Mouse (Mus musculus) intestine, embryonic 16.5 days (tissue): ENCODE measurements around the gene Scgb1b15. TPM values are rescaled to one million over a fixed set of nuclear protein-coding genes. Genes with fewer than 3 reads are reported as not detected.
"Not testable (repeated sequence)": the region's sequence is repeated elsewhere in the genome, so short reads cannot be mapped to it uniquely, and the experiment has no call there.

Experiments
- ATAC-seq: fragments of 200-750 bp; cut with Nextera tagmentation; 2 replicates; pipeline ENCODE4 v1.8.0; 2017; ENCODE audit warnings: moderate TSS enrichment, moderate library complexity
- H3K27ac ChIP-seq: fragments of 300-500 bp; sonication (generic); 2 replicates; pipeline ENCODE4 v1.5.1; 2014; ENCODE audit warnings: mild to moderate bottlenecking, low read length
- H3K27me3 ChIP-seq: fragments of 300-500 bp; sonication (generic); replicated peaks from 2 replicates; pipeline ENCODE4 v1.6.1; 2014; ENCODE audit warnings: low read length, control low read depth, mixed read lengths; ENCODE audit not compliant: control insufficient read depth, insufficient read depth
- H3K36me3 ChIP-seq: fragments of 300-500 bp; sonication (generic); 2 replicates; pipeline ENCODE4 v1.6.1; 2014; ENCODE audit warnings: low read length, control low read depth; ENCODE audit not compliant: control insufficient read depth, insufficient read depth
- H3K4me1 ChIP-seq: fragments of 300-500 bp; sonication (generic); 2 replicates; pipeline ENCODE4 v1.6.1; 2014; ENCODE audit warnings: low read length, control low read depth, mixed read lengths; ENCODE audit not compliant: control insufficient read depth, insufficient read depth
- H3K4me2 ChIP-seq: fragments of 300-500 bp; sonication (generic); 2 replicates; pipeline ENCODE4 v1.6.1; 2014; ENCODE audit warnings: low read depth, low read length, control low read depth
- H3K4me3 ChIP-seq: fragments of 300-500 bp; sonication (generic); 2 replicates; pipeline ENCODE4 v1.5.1; 2014; ENCODE audit warnings: mild to moderate bottlenecking, low read length
- H3K9ac ChIP-seq: fragments of 300-500 bp; sonication (generic); 2 replicates; pipeline ENCODE4 v1.6.1; 2014; ENCODE audit warnings: low read depth, low read length
- H3K9me3 ChIP-seq: fragments of 300-500 bp; sonication (generic); 2 replicates; pipeline ENCODE4 v1.6.1; 2016; ENCODE audit warnings: low read length, control low read depth; ENCODE audit not compliant: control insufficient read depth
- polyA plus RNA-seq: library from polyadenylated mRNA; unstranded; fragments of >200 nt; fragmentation: Nextera tagmentation; extraction: Ambion mirVana; gene quantifications from 2 replicates; pipeline ENCODE4 v1.2.1, GENCODE M21; 2015

The Scgb1b15 gene
- polyA plus RNA-seq = not detected in 2 replicates

DNA sequence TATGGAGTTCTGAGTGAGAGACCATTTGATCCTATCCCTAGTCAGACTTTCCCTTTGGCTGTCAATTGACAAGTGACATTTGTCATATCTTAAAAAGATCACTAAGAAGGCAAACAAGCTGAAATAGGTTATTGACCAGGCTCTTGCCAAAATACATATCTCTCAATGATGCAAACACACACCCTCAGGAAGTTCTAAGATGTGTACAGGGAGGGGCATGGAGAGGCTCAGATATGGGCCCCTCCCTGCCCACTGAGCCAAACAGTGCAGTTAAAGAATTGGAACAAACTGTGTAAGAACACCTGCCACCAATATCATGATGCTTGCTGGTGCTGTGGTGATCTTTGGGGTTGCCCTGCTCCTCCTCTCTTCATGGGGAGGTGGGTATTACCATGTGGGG, at the start of gene Scgb1b15:
Gene Scgb1b15, plus strand, starts transcription at position 301 of the 400 bp plus-strand sequence.
- not testable (repeated sequence) for H3K9me3 ChIP-seq, H3K4me1 ChIP-seq, H3K4me3 ChIP-seq, H3K9ac ChIP-seq, H3K27ac ChIP-seq, ATAC-seq, H3K4me2 ChIP-seq, H3K27me3 ChIP-seq, H3K36me3 ChIP-seq

DNA sequence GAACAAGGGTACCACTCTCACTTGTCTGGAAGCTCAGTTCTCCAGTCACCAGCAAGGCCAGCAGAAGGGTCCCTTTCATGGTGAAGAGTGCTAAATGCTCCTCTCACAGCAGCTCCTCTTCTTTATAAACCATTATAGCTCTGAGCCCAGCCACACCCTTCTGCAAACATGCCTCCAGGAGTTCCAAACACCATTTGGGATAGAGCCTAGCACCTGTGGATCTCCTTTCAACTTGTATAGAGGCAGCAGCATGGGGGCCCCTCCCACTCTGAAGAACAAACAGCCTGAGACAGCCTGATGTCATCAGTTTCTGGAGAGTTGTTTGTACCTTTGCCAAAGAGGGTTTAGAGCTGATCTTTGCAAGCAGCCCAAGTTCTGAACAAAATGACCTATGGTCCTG, 6.8 kb upstream of the Scgb1b15 start, which contains the start of gene Scgb2b15:
Gene Scgb2b15, minus strand, starts transcription at position 101 of the 400 bp plus-strand sequence.
- not testable (repeated sequence) for H3K27me3 ChIP-seq, H3K4me2 ChIP-seq, H3K4me1 ChIP-seq, H3K4me3 ChIP-seq, H3K36me3 ChIP-seq, H3K27ac ChIP-seq, H3K9ac ChIP-seq, H3K9me3 ChIP-seq, ATAC-seq

Other genes starting within 250 kb of the Scgb1b15 start
- gene Scgb2b15, start 6.9 kb upstream of the Scgb1b15 start, polyA plus RNA-seq = not detected in 2 replicates
- gene Scgb2b17, start 220.0 kb downstream of the Scgb1b15 start, polyA plus RNA-seq = not detected in 2 replicates
- gene Scgb1b17, start 226.9 kb downstream of the Scgb1b15 start, polyA plus RNA-seq = not detected in 2 replicates